Mouse (Mus musculus): ENCODE results near the gene Rapgef1. TPM values are rescaled to one million over a fixed set of nuclear protein-coding genes. Genes with fewer than 3 reads are reported as not detected.
"Not testable (repeated sequence)": the region's sequence is repeated elsewhere in the genome, so short reads cannot be mapped to it uniquely, and the experiment has no call there.

The Rapgef1 gene
- polyA plus RNA-seq, 1 experiment: 65.2 TPM

DNA sequence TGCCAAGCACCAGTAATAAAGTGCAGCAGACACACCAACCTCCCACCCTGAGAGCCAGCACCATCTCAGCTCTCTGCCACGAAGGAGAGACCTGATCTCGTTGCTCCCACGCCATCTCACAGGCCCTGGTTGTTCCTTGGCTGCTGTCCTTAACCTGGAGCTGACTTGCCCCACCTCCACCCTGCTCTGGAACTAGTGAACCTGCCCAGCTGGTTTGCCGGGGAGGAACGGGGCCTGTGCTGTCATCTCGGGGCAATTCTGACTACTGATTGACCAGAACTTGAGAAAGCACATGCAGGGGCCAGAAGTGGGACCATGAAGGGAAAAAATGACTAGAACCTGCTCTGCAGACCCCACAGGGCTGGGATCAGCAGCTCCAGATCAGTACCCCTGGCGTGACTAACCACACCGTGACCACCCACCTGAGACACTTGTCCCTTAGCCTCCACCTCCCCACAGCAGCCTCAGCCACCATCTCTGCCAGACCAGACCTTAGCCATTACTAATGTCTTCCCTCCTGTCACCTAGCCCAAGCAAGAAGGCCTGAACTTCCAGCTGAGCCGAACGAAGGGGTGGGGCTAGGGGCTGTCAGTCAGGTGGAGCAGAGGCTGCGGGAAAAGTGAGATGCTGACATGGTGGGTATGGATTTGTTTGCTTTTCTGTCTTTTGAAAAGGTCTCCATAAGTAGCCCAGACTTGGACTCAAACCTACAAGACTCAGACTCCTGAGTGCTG, 148.6 kb downstream of the Rapgef1 start:
- Histone ChIP-seq H3K4me1 (ENCODE audit: control insufficient read depth, insufficient read depth, low read length) (no peaks in the 10 kb centered on the region), H3K4me3 (replicated peaks; ENCODE audit: extremely low read depth, low read depth, low read length) (no peak overlapping the region)
- DNase-seq: no peak
- 51% methylated on average over 11 of the region's 11 CpGs for WGBS
- TF ChIP-seq CTCF (IDR thresholded peaks at IDR 0.05; ENCODE audit: insufficient read depth, low read length): no peak
- no peak for TF ChIP-seq POLR2A (IDR thresholded peaks at IDR 0.05; ENCODE audit: borderline replicate concordance, extremely low read depth, low read depth, low read length)

DNA sequence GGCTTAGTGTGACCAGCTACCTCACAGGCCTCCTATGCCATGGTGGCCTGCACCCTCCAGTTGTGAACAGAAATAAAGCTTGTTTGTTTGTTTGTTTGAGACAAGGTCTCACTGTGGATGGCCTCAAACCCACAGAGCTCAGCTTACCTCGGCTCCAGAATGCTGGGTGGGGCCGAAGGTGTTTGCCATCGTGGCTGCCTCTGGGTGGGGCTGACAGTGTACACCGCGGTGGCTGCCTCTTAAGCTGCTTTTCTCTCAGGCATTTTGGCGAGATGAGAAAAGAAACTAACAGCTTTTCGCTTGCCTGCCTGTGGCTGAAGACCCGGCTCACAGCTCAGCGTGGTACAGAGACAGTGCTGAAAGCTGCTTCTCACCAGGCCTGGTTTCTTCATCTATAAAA, 149.4 kb downstream of the Rapgef1 start:
- WGBS: 55% methylated on average over 9 of the region's 9 CpGs

DNA sequence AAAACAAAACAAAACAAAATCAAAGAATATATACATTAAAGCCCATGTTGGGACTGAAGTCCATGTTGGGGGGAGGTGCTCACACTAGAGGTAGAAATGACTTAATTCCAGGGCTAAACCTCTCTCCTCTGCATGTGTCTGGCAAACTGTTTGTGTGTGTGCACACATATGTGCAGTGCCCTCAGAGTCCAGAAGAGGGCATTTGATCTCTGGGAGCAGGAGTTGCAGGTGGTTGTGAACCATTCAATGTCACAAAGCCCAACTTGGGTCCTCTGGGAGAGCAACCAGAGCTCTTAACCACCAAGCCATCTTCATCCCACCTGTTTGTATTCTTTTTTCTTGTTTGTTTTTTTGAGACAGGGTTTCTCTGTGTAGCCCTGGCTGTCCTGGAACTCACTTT, 150.6 kb downstream of the Rapgef1 start:
- no peaks in the 10 kb centered on the region for H3K4me1 ChIP-seq (ENCODE audit: control insufficient read depth, insufficient read depth, low read length)
- no peak overlapping the region for H3K4me3 ChIP-seq (replicated peaks; ENCODE audit: extremely low read depth, low read depth, low read length)
- TF ChIP-seq POLR2A (IDR thresholded peaks at IDR 0.05; ENCODE audit: borderline replicate concordance, extremely low read depth, low read depth, low read length): no peak
- no peak for TF ChIP-seq CTCF (IDR thresholded peaks at IDR 0.05; ENCODE audit: insufficient read depth, low read length)
- DNase-seq: no peak

More for the DNA sequence above, 149.4 kb downstream of the Rapgef1 start:
- Histone ChIP-seq H3K4me3 (replicated peaks; ENCODE audit: extremely low read depth, low read depth, low read length) (no peak overlapping the region), H3K4me1 (ENCODE audit: control insufficient read depth, insufficient read depth, low read length) (no peaks in the 10 kb centered on the region)
- TF ChIP-seq POLR2A (IDR thresholded peaks at IDR 0.05; ENCODE audit: borderline replicate concordance, extremely low read depth, low read depth, low read length) (no peak), CTCF (IDR thresholded peaks at IDR 0.05; ENCODE audit: insufficient read depth, low read length) (no peak)
- DNase-seq: no peak

DNA sequence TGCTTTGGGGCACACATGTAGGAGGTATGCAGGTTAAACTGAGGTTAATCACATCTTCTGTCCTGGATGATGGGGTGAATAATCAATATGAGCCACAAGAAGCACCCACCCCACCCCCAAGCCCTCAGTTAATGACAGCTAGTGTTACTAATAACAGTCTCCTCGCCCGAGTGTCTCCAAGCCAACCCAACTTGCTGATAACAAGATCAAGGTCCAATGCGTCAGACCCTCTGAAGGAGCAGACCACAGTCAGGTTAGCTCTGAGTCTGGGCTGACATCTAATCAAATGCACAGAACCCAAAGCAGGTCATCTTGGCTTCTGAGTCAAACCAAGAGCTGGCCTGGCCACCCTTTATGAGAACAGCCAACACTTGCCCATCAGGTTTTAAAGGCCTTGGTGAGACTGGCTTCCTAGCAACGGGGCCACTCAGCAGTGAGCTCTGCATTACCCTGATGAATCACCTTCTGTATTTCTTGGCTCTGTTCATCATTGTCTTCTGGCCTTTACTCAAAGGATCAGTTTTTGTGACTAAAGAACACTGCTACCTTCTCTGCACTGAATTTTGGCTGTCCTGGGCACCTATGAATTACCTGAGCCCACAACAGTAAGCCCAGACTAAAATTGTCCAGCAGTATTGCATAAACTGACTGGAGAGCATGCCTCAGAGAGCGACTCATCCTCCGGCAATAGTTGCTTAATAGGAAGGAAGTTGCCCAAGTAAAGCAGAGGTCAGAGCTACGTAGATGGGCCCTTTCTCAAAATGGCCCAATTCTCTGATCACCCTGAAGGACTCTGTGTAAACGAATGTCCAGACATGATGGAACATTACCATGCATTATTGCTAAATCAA, 152.3 kb downstream of the Rapgef1 start:
- WGBS: 44% methylated on average over 8 of the region's 8 CpGs

DNA sequence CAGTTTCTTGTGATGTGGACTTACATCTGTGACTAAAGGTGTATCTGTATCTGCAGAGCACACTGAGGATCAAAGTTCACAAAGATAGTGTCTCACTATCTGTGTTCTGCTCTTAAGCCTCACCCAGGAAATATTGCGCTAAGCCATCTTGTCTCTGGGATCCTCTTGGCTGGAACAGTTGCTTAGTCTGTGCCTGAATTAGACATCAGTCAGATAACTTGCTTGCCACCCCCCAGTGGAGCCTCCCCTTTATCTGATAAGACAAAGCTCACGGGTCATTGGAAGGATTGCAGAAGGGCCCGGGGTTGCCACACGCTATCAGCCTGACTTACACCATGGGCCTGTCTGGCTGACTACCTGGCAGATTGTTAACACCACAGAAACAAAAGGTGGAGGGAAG, 153.8 kb downstream of the Rapgef1 start:
- 82% methylated on average over 4 of the region's 4 CpGs for WGBS
- no peak overlapping the region for H3K4me3 ChIP-seq (replicated peaks; ENCODE audit: extremely low read depth, low read depth, low read length)
- no peaks in the 10 kb centered on the region for H3K4me1 ChIP-seq (ENCODE audit: control insufficient read depth, insufficient read depth, low read length)
- TF ChIP-seq CTCF (IDR thresholded peaks at IDR 0.05; ENCODE audit: insufficient read depth, low read length): no peak
- no peak for TF ChIP-seq POLR2A (IDR thresholded peaks at IDR 0.05; ENCODE audit: borderline replicate concordance, extremely low read depth, low read depth, low read length)
- DNase-seq: no peak

More for the DNA sequence above, 152.3 kb downstream of the Rapgef1 start:
- DNase-seq: no peak
- Histone ChIP-seq H3K4me3 (replicated peaks; ENCODE audit: extremely low read depth, low read depth, low read length) (no peak overlapping the region), H3K4me1 (ENCODE audit: control insufficient read depth, insufficient read depth, low read length) (no peaks in the 10 kb centered on the region)
- TF ChIP-seq POLR2A (IDR thresholded peaks at IDR 0.05; ENCODE audit: borderline replicate concordance, extremely low read depth, low read depth, low read length) (no peak), CTCF (IDR thresholded peaks at IDR 0.05; ENCODE audit: insufficient read depth, low read length) (no peak)

DNA sequence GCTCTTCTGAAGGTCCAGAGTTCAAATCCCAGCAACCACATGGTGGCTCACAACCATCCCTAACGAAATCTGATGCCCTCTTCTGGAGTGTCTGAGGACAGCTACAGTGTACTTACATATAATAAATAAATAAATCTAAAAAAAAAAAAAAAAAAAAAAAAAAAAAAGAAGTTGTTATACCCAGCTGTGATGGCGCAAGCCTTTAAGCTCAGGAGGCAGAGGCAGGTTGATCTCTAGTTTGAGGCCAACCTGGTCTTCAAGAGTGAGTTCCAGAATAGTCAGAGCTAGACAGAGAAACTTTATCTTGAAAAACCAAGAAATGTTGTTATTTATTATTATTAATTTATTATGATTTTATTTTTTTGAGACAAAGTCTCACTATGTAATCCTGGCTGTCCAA, 161.7 kb downstream of the Rapgef1 start:
- H3K4me3 ChIP-seq (replicated peaks; ENCODE audit: extremely low read depth, low read depth, low read length); DNase-seq; H3K4me1 ChIP-seq (ENCODE audit: control insufficient read depth, insufficient read depth, low read length): not testable (repeated sequence)
- 97% methylated on average over 2 of the region's 2 CpGs for WGBS

DNA sequence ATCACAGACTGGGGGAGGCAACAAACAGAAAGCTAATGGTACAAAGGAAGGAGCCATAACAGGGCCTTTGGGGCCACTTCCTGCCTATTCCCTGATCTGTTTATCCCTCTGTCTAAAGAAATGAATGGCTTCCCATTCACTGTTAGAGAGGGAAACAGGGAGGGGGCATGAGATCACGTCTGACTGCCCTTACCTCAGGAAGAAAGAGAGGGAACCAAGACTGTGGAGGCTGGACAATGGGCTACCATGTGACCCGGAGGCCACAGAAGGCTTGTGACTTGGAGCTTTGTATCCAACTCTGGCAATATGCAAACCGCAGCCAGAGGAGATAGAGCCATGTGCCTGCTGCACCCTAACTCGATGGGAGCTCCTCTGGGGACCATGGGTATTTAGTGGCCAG, 164.8 kb downstream of the Rapgef1 start:
- TF ChIP-seq POLR2A (IDR thresholded peaks at IDR 0.05; ENCODE audit: borderline replicate concordance, extremely low read depth, low read depth, low read length) (no peak), CTCF (IDR thresholded peaks at IDR 0.05; ENCODE audit: insufficient read depth, low read length) (no peak)
- whole genome bisulfite sequencing: 56% methylated on average over 4 of the region's 4 CpGs
- DNase-seq: no peak

DNA sequence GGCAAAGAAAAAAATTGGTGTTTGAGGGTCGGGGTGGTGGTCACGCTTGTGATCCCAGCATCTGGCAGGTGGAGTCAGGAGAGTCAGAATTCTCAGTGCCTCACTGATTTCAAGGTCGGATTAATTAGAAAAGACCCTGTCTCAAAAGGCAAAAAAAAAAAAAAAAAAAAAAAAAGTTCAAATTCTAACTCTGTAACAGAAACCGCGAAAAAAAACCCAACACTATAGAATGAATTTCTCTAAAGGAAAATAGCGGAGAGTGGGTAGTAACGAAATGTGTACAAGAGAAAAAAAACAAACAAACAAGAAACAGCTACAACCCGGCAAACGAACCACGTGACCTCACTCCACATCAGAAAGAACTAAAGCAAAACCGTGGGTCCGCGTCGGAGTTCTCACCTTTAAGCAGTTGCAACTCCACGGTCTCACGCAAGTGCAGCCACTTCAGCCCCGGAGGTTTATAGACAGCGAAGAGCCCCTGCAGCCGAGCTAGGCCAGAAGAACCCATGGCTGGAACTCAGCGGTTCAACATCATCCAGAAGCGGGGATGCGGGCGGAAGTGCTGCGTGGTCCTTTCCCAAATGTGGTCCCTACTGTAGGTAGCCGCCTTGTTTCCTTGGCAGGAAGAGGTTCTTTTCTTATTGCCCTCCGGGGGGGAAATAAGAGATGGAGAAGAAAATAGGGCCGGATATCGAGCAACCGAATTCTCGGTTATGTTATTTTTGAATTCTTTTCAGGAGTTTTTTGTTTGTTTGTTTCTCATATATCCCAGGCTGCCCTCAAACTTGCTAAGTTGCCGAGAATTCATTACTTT, 167.8 kb downstream of the Rapgef1 start, which contains the start of gene Coq4:
Gene Coq4, plus strand, starts transcription at position 390 of the 814 bp plus-strand sequence.
- TF ChIP-seq CTCF (IDR thresholded peaks at IDR 0.05; ENCODE audit: insufficient read depth, low read length): no peak
- TF ChIP-seq POLR2A (IDR thresholded peaks at IDR 0.05; ENCODE audit: borderline replicate concordance, extremely low read depth, low read depth, low read length): peak; percentile 72; the same call in 1 of the 2 replicates
- H3K4me3 ChIP-seq (replicated peaks; ENCODE audit: extremely low read depth, low read depth, low read length): peak within 1 kb of the TSS; percentile 100
- peaks cover 11% of the 10 kb centered on the region for H3K4me1 ChIP-seq (ENCODE audit: control insufficient read depth, insufficient read depth, low read length)
- 2% methylated on average over 31 of the region's 31 CpGs for WGBS
- peak; percentile 86 for DNase-seq

More for the DNA sequence above, 164.8 kb downstream of the Rapgef1 start:
- no peak overlapping the region for H3K4me3 ChIP-seq (replicated peaks; ENCODE audit: extremely low read depth, low read depth, low read length)
- H3K4me1 ChIP-seq (ENCODE audit: control insufficient read depth, insufficient read depth, low read length): peaks cover 11% of the 10 kb centered on the region
